Mouse (Mus musculus) lung, adult 2 months (tissue): ENCODE measurements at regions not wholly inside any gene's neighbourhood (a gene's known extent, or its start where the extent isn't known, plus 50 kb on each side); places are given as distances from the start of the nearest gene placed in this dataset.

Experiments
- CTCF ChIP-seq: fragments of 200-500 bp; IDR thresholded peaks from 2 replicates; pipeline ENCODE4 v1.5.1; 2011; ENCODE audit warnings: mild to moderate bottlenecking, low read length, control low read depth; ENCODE audit not compliant: insufficient read depth
- POLR2A ChIP-seq: fragments of 200-500 bp; IDR thresholded peaks from 2 replicates; pipeline ENCODE4 v1.6.1; 2011; ENCODE audit warnings: low read depth, mild to moderate bottlenecking, control low read depth, low read length, borderline replicate concordance; ENCODE audit errors: extremely low read depth

GRCm38 (mm10) chr9:43977773-43978172 is 65.4 kb upstream of the Thy1 start:
- TF ChIP-seq POLR2A (no peak), CTCF (no peak)
